Mouse (Mus musculus): ENCODE measurements around the gene Pld3.

The Pld3 gene

GRCm38 (mm10) chr7:27569580-27570224 lies 16.7 kb upstream of the Pld3 start:
- in situ Hi-C loops (cut with MboI; ENCODE audit: low sequenced_read_pairs): no loop called here

DNA sequence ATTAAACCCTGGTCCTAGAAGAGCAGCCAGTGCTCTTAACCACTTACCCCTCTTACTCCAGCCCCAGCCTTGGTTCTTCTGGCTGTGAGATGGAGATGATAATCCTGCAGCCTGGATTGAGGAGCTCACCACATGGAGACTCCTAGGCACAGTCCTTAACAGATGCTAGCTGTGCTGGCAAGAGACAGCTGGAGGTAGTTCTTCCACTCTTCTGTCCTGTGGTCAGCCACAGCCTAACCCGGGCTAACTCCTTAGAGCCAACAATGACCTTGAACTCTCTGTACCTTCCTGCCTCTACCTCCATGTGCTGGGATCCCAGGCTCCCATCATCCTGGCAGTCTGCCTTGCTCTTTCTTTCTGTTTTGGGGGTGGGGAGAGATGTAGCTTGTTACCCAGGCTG lies 8.0 kb upstream of the Pld3 start:
- in situ Hi-C loops (cut with MboI; ENCODE audit: low sequenced_read_pairs): no loop called here

DNA sequence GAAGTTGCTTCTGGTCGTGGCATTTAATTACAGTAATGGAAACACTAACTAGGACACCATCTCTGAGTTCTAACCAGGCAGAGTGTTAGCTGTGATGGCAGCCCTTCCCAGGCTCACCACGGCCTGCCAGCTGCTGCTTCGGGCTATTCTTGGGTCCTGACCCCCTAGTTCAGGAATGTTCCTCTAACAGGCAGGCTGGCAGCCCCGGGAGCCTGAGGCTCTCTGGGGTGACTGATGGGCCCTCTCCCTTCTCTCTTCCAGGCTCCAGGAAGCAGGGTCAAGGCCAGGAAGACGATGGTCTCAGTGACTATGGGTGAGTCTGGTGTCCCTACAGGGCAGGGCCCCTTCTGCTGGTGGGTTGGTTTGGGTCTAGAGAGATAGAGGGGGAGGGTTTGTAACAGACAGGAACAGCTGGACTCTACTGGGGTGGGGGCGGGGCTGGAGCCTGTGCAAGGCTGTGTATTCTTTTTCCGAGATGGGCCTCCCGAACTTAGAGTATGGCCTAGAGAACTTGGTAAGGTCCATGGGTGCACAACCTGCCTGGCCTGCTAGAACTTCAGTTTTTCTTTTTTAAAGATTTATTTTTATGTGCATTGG lies 7.4 kb upstream of the Pld3 start:
- in situ Hi-C loops (cut with MboI; ENCODE audit: low sequenced_read_pairs): no loop called here

GRCm38 (mm10) chr7:27552070-27552469 lies 948 bp downstream of the Pld3 start:
- in situ Hi-C loops (cut with MboI; ENCODE audit: low sequenced_read_pairs): no loop called here

GRCm38 (mm10) chr7:27549597-27549996 lies 3.4 kb downstream of the Pld3 start:
- in situ Hi-C loops (cut with MboI; ENCODE audit: low sequenced_read_pairs): no loop called here

DNA sequence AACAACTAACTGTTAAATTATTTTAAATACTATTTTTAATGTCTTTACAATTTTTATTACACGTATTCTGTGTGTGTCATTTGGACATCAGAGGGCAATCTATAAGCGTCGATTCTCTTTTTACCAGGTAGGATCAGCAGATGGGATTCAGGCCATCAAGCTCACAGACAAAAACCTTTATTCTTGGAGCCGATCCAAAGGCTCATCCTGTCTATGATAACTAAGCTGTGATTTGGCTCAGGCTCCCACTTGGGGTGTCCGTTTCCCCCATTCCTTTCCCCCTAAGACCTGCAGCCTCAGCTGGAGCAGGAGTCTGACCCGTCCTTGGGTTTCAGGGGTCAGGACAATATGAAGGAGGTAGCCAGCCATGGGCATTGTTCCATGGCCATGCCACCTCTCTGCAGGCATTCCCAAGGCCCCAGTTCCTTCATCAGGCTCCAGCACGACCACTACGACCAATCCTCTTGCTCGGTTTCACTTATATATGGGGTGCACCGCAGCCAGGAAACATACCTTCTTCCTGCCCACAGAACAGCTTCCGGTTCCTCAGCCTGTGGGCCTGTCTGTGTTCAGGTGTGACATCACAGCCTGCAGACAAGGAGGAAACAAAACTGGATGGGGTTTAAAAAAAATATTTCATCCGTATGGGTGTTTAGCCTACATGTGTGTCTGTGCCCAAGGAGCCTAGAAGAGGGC lies 8.2 kb downstream of the Pld3 start:
- in situ Hi-C loops (cut with MboI; ENCODE audit: low sequenced_read_pairs): no loop called here

DNA sequence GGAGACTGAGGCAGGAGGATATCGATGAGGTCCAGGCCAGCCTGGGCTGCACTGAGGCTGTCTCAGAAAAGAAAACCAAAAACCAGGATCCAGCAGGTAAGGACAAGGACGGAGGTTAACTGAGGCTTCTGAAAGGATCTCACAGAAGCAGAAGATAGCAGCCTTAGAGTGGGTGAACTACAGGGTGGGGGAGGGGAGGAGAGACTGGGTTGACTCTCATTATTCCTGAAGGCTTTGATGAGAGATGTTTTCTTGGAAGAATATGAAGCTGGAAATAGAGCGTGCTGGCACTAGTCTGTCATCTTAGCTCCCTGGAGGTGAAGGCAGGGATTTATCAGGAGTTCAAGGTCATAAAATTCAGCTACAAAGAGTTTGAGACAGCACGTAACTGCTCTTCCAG lies 9.2 kb downstream of the Pld3 start:
- in situ Hi-C loops (cut with MboI; ENCODE audit: low sequenced_read_pairs): no loop called here

GRCm38 (mm10) chr7:27543065-27543464 lies 10.0 kb downstream of the Pld3 start:
- in situ Hi-C loops (cut with MboI; ENCODE audit: low sequenced_read_pairs): no loop called here

GRCm38 (mm10) chr7:27542392-27543033 lies 10.5 kb downstream of the Pld3 start:
- in situ Hi-C loops (cut with MboI; ENCODE audit: low sequenced_read_pairs): no loop called here

DNA sequence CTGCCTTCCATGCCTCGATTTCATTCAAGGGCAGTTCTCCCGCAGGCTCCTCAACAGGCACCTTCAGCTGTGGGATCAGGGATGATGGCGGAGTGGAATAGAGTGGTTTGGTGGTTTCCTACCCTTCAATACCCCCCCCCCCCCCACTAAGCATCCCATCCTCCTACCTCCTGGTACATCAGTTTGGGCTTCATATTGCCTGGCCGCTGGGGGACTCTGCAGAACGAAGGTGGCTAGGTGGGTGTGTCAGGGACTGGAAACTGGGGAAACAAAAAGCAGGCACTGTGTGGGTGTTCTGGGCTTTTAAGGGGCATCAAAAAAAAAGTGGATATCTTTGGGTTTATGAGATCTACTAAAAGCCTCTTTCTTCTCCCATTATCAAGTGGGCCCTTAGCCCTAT lies 11.1 kb downstream of the Pld3 start:
- in situ Hi-C loops (cut with MboI; ENCODE audit: low sequenced_read_pairs): no loop called here

- in situ Hi-C loops (cut with MboI; ENCODE audit: low sequenced_read_pairs): no loop called here
Measured at GRCm38 (mm10) chr7:27541431-27541830, 11.6 kb downstream of the Pld3 start.

GRCm38 (mm10) chr7:27540935-27541334 lies 12.1 kb downstream of the Pld3 start:
- in situ Hi-C loops (cut with MboI; ENCODE audit: low sequenced_read_pairs): no loop called here

DNA sequence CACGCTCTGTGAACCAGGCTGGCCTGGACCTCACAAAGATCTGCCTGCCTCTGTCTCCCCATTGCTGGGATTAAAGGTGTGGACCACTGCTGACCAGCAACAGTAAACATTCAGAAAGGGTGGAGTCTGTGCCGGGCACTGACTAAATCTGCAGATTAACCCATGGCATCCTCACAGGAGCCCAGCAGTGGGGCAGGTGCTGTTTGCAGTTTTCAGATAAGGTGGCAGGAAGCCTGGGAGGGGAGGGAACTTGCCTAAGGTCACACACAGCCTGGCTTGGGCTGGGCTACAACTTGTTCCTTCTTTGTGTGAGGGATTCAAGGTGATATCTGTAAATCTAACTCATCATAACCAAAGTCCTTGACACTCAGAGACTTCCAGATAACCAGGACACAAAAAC lies 12.5 kb downstream of the Pld3 start:
- in situ Hi-C loops (cut with MboI; ENCODE audit: low sequenced_read_pairs): no loop called here

GRCm38 (mm10) chr7:27538797-27539196 lies 14.2 kb downstream of the Pld3 start:
- in situ Hi-C loops (cut with MboI; ENCODE audit: low sequenced_read_pairs): no loop called here

DNA sequence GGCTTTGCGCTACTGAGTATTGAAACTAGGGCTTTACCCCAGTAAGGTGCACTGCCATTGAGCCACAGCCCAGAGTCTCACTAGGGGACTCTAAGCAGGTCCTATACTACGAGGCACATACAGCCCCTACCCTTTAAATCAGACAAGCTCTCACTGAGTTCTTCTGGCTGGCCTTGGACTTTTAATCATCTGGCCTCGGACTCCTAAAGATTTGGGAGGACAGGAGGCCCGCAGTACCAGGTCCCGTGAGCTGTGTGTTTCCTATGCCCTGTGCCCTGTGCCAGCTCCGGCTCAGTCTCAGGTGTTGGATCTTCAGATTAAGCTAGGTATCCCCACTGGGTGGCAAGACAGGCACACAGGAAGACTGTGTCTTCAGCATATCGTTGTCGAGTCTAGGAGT lies 15.0 kb downstream of the Pld3 start:
- in situ Hi-C loops (cut with MboI; ENCODE audit: low sequenced_read_pairs): no loop called here

GRCm38 (mm10) chr7:27536618-27537017 lies 16.4 kb downstream of the Pld3 start:
- in situ Hi-C loops (cut with MboI; ENCODE audit: low sequenced_read_pairs): no loop called here

DNA sequence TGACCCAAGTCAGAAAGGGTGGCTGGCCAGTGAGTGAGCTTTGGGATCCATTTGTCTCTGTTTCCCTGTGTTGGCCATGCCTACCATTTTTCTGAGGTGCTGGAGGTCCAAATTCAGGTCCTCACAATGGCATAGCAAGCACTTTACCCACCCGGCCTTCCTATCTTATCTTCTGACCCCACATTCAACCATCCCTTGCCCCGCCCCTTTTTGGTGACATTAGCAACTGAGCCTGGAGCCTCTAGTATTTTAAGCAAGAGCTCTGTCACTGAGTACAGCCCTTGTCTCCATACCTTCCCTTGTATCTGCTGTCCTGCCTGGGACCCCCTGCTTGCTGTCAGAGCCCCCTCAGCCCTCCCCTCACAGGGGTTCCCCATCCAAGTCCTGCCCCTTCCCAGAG lies 17.6 kb downstream of the Pld3 start:
- in situ Hi-C loops (cut with MboI; ENCODE audit: low sequenced_read_pairs): no loop called here

DNA sequence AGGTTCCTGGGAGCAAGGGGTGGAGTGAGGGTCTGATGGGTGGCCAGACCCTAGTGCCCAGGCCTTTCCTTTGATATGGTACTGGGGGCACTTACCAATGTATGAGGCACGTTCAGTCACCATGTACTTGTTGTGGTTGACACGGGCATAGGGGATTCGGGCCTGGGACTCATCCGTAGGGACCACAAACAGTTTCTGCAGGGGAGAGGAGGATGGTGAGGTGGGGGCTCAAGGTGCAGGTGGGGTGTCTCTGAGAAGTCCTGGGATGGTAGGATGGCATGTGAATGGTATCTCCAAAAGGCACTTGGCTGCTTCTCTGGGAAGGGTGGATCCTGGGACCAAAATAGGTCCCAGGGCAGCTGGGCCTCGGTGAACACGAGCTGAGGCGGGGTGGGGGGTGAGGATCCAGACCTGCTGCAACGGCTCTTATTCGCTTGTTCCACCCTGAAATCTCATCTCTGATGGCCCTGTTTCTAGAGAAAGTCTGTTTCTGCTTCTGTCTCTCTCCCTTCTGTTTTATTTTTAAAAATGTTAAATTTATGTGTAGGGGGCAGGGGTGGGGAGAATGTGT lies 20.5 kb downstream of the Pld3 start:
- in situ Hi-C loops (cut with MboI; ENCODE audit: low sequenced_read_pairs): no loop called here

DNA sequence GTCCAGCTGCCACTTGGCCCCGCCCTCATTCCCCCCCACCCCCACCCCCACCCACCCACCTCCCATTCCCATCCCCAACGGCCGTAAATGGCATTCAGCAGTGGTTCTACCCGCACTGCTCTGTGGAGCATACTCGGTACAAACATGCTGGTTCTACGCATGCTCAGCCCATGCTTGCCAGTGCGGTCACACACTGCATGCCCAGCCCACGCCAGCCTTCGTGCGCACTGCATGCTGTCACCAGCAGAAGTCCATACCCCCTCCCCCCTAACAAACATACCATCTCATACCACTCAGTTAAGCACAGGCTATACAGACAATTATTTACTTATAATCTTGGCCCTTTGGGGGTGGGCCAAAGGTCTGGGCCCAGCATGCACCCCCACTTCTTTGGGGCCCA lies 21.3 kb downstream of the Pld3 start:
- in situ Hi-C loops (cut with MboI; ENCODE audit: low sequenced_read_pairs): no loop called here

- in situ Hi-C loops (cut with MboI; ENCODE audit: low sequenced_read_pairs): no loop called here
Measured at GRCm38 (mm10) chr7:27530937-27531336, 22.1 kb downstream of the Pld3 start.

GRCm38 (mm10) chr7:27529070-27529469 lies 23.9 kb downstream of the Pld3 start:
- in situ Hi-C loops (cut with MboI; ENCODE audit: low sequenced_read_pairs): no loop called here
